Mouse (Mus musculus): ENCODE results near the gene Rnls. TPM values are rescaled to one million over a fixed set of nuclear protein-coding genes. Genes with fewer than 3 reads are reported as not detected.
A peak's percentile ranks its signal among the peaks of the same experiment; 100 is the strongest.

The Rnls gene
- total RNA-seq, 2 experiments from 2014 or later: 11.6 to 13.7 TPM

DNA sequence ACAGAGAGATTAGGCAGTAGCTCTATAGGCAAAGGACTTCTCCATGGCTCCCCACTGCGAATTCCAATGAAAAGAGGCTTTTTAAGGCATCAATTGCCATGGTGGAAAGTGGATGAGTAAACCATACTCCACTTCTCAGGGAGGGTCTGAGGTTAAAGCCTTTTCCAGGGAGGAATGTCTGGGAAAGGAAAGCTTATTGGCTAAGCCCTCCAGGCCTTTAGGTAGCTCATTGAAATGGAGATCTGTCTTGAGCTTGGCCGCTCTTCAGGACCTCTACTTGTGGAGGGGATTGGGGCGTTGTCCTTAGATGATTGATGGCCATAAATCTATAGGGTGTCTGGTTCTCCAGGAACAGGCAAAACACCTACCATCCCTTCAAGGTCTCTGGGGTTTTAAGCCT is 213.2 kb downstream of the Rnls start:
- no peak for DNase-seq

DNA sequence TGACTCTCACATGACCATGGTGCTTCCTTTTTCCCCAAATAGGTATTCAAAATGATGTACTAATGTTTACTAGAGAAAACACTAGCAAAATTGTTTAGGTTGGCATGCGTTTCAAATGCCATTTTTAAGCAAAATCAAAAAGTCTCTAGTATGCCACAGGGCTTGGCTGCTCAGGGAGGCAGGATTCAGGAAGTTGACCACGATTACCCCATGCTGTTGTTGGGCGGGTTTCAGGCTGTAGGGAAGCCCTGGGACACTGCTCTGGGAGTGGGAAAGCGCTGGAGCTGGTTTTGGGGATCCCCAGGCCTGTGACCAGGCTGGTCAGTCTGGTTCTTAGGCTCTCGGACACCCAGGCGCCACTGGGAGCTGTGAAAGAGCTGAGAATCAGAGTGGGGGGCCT is 213.7 kb downstream of the Rnls start:
- no peak for DNase-seq

DNA sequence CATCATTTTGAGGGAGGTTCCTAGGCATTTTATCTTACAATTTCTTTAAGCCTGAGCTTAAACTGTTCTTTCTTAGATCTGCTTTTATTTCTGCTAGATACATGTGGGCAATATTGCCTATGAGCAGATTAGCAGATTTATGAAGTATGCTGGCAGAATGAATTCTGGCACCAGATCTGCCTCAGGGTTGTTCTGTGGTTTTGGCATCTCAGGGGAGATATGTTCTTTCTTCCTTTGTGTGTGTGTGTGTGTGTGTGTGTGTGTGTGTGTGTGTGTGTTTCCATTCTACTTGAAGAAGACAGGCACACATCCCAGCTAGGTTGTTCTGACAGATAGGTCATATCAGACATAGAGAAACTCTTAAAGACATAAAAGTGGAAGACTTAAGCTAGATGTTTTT is 218.1 kb downstream of the Rnls start:
- DNase-seq: no peak

DNA sequence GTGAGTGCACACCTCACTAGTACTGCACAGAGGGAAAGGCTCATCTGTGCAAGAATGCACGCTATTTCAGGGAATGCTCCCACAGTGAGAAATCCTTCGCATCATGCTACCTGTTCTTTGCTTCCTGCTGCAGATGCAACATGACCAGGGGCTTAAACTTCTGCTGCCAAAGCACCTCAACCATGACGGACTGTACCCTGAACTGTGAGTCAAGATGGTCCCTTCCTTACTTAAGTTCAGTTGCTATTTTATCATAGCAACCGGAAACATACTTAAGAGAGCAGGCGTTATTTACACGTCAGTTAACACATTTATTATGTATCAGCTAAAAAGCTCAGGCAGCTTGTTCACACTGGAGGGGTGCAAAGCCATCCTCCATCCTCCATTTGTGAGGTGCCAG is 222.2 kb downstream of the Rnls start:
- no peak for DNase-seq

DNA sequence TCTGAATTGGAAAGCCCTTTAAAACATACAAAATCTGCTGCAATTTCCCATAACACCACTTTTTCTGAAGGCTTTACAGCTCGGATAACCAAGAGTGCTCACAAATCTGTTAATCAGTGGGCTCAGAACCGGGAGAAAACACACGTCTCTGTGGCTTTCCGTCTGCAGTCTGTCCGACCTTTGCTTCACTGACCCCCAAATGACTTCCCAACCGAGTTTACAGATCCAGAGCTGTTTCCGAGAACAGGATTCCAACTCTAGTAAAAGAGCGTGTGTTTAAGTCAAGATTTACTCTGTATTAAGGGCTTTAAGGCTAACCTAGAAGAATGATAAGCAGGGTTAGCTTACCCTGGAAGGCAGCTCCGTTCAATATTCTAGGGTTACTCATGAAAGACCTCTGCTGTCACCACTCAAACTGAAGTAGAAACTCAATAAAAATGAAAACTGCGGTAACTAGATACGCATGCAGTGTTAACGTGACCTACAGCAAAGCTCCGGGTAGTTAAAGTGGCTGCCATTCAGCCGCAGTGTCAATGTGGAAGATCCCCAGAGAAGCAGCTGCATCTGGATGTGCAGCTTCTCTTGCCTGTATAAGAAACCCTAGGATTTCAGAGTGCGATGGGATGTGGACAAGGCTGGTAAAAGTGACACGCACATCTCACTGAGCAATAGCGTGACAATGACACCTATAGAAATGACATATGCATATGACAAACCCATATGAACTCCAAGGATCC is 224.4 kb downstream of the Rnls start:
- no peak for DNase-seq

DNA sequence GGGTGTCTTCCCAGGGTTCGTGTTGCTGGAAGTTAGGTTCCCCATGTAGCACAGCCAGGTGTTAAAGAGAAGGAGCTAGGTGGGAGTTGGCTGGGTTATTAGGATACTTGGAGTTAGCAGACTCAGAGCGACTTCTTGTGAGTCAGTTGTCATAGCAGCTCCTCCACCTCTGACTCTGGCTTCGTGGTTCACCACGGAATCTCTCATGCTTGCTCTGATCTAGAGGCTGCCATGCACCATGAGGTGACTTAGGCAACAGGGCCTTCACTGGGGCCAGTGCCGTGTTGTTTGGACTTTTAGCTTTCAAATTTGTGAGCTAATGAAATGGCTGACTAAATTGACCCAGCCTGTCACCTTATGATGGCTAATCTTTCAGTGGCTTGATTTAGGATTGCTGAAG is 227.3 kb downstream of the Rnls start:
- no peak for DNase-seq

DNA sequence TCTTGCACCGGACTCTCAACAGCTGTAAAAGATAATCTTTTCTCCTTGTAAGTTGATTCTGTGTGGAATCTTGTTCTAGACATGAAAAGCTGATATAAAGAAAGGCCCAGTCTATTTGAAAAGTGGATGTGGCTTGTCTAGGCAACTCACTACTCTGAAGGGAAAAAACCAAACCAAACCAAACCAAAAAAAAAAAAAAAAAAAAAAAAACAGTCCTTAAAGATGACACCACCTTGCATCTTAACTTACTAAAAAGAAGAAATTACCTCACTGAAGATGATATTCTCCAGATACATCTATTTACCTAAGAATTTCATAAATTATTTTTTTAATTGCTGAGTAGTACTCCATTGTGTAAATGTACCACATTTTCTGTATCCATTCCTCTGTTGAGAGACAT is 230.2 kb downstream of the Rnls start:
- no peak for DNase-seq

DNA sequence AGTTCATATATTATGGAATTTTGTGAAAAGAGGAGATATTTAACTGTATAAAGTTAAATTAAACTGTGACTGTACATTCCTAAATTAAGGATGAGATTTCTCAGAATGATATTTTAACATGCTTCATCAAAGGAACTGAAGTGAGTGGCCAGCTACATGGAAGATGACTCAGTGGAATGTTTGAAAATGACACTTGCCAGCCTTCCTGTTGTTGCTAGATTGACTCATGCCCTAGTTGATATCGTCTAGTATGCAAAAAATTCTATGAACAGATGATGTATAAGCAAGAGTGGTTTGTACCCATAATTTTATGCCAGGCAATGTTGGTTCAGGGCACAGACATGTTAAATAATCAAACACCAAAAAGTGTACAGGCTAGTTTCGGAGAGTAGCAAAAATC is 232.2 kb downstream of the Rnls start:
- DNase-seq: no peak

DNA sequence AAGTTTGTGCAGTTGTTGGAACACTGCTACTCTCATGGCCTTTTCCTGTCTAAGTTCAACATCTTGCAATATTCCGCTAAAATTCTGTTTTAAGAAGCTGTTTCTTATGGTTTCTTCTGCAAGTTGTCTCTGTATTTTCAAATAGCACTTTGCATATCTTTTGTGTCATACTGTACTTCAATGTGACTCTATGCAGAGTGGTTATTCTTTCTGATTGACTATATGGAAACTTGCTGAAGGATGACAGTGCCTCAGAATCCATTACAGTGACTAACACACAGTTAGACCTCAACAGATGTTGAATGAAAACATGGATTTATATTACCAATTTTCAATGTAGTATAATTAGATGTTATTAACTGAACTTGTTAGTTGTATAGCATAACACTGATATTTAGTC is 232.9 kb downstream of the Rnls start:
- no peak for DNase-seq

DNA sequence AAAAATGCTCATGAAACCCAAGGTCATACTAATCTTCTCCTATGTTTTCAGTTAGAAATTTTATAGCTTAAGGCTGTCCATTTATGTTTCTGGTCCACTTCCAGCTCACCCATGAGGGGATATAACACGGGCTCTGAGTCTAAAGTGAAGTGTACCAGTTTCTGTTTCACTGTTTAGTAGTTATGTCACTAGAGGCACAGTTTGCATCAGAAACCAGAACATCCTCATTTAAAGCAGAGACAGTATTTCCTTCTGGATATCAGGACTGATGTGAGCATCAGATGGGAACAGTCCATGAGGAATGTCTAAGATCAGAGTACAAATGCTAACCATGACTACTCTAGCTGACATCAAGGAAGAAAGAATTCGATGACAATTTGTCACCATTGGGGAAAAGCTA is 233.9 kb downstream of the Rnls start:
- no peak for DNase-seq

DNA sequence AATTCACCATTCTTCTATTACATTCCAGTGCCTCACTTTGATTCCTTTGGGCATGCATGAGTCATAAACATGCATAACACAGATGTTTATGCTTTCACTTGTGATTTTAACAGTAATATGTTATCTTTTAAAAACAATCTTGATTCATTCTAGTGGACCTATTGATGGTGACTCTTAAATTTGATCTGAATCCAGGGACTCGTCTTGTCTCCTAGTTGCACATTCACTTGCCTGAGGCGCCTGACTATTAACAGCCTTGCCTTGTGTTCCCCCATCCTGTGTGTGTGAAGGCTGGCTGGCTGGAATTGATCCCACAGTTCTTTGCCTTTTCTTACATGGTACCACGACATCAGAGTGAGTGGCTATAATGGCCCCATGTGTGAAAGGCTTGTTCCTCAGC is 243.7 kb downstream of the Rnls start:
- DNase-seq: no peak

DNA sequence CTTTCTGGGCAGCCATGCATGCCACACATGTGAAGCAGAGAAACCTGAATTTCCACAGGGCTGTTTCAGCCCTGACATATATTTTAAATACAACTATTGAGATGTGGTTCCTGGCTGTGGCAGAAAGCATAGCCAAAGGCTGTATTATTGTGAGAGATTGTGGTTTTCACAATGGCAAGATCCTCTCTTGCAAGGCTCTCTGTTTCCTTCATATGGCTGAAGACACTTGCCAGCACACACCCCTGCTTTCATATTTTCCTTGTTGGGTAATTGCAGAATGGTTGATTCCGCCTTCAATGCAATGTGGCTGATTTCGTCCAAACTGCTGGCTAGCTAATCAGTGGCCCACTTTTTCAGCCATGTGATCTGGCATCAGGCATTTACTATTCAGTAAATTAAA is 248.9 kb downstream of the Rnls start:
- DNase-seq: no peak

DNA sequence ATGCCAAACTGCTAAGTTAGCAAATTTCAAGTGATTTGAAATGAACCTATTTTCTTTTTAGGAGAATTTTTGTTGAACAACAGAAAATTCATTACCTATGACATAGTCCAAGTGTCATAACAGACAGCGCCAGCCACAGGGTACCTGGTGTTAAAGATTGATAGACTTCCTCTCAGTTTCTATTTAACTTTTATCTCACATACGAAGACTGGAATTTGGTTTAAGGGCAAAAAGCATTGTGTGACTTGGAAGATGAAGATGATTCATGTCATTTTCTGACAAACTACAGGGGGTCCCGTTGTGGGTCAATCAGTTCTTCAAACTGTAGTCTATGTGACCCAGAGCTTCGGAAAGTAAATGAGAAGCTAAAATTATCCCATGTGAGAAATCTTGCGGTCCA is 254.8 kb downstream of the Rnls start:
- no peak for DNase-seq

DNA sequence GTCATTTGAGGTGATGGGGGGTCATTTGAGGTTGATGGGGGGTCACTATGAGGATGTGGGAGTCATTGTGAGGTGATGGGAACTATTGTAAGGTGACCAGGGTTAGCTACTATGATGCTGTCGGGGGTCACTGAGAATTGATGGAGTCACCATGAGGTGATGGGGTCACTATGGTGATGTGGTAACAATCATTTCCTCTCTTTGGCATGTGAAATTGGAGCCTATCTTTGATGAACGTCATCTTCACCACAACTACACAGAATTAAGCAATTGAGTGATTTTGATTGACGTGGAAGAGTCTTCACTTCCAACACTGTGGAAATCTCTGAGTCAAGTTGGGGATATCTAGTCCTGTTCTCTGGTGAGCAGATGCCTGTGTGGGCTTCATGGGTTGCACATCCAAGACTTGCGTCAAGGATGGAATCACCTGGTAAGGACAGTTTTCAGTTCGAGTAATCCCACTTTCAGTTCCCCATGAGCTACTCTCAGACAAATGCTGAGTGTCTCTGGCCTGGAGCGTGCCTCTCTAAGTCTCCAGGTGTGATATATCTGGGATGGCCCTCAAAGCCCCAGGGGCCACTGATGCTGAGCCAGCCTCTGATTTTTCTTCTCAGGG is 269.4 kb downstream of the Rnls start:
- no peak for DNase-seq

DNA sequence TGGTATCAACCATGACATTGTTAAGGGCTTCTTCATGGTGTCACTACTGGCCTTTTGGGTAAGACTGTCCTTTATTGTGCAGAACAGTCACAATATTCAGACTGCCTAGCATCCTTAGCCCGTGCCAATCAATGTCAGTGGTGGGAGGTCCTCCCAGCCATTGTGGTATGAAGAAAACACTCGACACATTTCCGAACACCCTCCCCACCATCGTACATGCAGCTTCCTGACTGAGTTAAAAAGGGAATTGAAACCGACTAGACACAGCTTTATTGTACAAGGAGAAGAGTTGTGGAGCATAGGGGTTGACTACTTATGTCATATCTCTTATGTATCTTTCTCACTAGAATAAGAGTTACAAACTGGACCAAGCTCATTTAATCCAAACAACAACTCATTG is 272.1 kb downstream of the Rnls start:
- DNase-seq: no peak

DNA sequence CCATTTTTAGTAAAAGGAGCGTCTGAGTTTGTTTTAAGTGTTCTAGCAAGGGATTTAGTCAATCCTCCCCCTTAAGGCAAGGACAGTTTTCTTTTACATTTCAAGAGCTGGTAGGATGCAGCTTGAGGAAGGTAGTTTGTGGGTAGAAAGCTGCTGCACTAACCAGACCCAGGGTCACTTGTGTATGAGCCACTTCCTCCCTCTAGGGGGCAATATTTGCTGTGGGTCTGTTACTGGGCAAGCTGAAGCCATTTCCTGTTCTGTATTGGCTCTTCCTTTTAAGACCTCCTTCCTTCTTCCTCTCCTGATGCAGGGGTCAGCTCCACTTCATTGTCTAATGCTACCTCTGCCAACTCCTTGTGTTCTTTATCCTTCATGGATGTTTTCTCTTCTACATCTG is 273.2 kb downstream of the Rnls start:
- no peak for DNase-seq

DNA sequence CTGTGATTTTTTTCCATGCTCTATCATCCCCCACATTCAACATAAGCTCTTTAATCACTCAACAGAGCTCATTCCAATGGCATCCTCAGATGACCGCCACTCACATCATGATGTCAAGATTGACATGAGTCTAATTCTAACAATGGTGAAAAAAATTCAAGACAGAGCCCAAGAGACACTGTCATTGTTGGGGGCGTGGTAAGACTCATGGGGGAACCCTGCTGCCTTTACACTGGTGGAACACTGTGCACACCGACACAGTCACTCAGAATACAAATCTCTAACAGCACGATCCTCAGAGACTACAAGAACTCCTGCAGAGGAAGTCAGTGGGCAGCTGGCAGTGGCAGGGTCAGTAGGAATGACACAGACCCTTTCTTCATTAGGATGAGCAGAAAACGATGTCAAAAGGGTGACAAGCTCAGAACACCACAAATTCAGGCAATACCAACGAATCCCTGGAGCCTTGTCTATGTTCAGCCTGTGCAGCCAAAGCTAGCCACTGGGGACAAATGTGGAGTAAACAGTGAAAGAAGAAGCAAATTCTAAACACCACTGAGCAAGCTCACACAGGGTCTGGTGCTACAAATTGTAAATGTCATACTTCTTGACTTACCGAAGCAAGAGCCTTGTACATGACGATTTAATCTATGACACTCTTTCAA is 277.3 kb downstream of the Rnls start:
- no peak for DNase-seq

DNA sequence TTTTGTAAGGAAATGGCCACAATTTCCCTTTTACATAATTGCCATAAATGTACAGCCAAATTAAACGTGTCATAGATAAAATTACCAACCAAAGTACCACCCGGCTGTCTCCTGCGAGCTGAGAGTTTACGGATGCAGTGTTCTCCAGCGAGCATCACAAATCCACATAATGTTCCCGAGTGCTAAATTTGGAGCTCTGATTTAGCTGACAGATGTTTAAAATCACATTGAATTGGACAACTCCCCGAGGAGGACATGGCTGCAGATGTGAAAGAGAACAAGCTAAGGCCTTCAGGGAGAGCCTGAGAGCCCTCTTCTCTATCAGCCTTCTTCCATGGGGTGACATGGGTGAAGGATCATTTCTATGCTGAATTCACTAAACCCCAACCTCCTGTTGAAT is 278.3 kb downstream of the Rnls start:
- peak; percentile 10 for DNase-seq

DNA sequence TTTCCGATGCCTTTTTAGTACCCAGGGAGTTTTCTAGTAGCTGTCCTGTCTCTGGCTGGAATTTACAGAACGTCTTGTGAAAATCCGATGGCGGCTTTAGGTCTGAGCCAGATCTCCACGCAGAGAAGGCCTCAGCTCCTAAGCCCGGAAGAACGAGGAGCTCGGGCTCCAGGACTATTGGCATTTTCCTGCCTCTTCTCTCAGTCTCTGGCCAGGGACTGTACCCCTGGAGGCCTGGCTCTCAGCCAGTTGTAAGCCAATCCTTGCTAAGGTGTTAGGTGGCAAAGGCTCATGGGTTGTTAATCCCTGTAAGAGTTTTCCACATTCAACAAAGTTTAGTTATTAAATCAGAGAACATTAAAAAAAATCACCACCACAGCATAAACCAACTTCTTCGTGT is 281.7 kb downstream of the Rnls start:
- DNase-seq: peak; percentile 15

DNA sequence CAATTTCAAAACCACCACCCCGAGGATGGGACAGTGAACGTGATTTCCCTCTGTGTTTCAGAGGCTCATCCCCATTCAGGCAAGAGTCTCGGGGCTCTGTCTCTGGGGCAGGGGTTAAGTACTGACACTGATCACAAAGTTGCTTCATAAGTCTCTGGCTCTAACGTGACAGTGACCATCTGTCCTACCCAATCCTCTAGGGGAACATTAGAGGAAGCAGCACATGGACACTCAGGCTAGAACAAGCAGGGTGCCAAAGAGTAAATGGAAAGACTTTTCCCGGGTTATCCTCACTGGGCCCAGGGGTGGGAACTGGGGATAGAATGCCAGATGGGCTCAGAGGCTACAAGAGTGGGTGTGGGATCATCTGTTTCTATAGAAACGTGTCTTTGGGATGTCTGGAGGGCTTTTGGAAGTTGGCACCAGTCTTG is 282.1 kb downstream of the Rnls start:
- DNase-seq: peak; percentile 22

DNA sequence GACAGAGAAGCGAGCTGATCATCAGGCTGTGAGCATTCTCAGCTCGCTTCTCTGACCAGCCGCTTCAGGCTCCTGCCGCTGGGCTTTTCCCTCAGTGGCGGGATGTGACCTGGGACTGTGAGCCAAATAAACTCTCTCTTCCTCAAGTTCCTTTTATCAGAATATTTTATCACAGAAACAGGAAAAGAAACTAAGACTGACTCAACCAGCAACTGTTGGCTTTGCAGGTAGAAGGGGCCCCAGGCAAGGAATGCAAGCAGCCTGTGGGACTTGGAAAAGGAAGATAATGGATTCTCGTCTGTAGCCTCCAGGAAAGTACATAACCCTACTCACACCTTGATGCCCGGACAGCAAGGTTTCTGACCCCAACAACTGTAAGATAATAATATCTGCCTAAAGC is 283.0 kb downstream of the Rnls start:
- DNase-seq: no peak

DNA sequence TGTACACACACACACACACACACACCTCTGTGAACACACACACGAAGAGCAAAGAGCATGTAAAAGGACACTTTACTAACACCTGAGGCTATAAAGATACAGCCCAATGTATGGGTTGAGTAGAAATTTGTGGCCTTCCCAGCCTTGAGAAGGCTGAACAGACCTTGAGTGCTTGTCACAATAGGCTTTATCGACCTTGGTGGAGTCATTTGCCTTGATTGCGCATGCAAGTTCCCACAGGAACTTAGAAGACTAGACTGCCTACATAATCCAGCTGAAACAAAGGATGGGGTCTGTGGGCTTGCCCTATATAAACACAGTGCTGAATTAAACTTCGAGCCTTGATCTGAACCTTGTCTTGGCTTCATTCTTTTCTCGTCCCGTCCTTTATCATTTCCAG is 288.2 kb downstream of the Rnls start:
- DNase-seq: no peak

DNA sequence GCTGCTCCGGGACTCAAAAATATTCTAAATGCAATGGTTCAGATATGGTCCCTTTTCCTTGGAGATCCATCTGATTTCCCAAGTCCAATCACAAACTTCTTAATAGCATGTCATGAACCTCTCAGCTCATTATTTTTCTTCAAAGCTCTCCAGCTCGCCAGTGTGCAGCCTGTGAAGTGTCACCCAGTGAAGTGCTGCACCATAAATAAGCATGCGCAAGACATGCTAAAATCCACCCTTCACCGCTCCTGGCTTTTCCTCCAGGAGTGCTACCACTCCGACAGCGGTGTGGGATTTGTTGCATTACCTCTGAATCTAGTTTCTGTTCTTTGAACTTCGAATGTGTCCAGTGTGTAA is 289.3 kb downstream of the Rnls start:
- DNase-seq: no peak

Measured in heart, postnatal 4 days (tissue).